Mouse (Mus musculus) cerebellum, adult 2 months (tissue): Measurements from ENCODE around the gene Sbds.

Source experiments
- CTCF ChIP-seq: fragments of 200-500 bp; IDR thresholded peaks from 2 replicates; pipeline ENCODE4 v1.5.1; 2011; ENCODE audit warnings: low read depth, mild to moderate bottlenecking, control low read depth, low read length, moderate library complexity, borderline replicate concordance; ENCODE audit not compliant: insufficient read depth
- POLR2A ChIP-seq: fragments of 200-500 bp; IDR thresholded peaks from 2 replicates; pipeline ENCODE4 v1.6.1; 2011; ENCODE audit warnings: low read length, control low read depth, borderline replicate concordance; ENCODE audit not compliant: insufficient read depth

DNA sequence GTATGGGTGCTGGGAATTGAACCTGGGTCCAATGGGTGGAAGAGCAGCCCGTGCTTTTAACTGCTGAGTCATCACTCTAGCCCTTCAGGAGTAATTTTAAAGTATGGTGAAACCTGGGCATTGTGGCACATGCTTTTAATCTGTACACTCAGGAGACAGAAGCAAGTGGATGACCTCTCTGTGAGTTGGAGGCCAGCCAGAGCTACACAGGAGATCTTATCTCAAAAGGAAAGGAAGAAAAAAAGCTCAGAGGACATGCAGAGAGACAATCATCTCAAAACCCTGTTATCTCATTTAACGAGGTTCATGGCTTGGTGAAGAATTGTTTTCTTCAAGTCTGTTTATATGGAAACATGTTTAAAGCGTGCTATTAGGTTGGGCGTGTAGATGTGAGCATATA is 51.4 kb downstream of the Sbds start:
- no peak for TF ChIP-seq POLR2A
- TF ChIP-seq CTCF: no peak
